Comparison of ENCODE assay signal across 22 mouse cellular contexts in the genomic region with DNA sequence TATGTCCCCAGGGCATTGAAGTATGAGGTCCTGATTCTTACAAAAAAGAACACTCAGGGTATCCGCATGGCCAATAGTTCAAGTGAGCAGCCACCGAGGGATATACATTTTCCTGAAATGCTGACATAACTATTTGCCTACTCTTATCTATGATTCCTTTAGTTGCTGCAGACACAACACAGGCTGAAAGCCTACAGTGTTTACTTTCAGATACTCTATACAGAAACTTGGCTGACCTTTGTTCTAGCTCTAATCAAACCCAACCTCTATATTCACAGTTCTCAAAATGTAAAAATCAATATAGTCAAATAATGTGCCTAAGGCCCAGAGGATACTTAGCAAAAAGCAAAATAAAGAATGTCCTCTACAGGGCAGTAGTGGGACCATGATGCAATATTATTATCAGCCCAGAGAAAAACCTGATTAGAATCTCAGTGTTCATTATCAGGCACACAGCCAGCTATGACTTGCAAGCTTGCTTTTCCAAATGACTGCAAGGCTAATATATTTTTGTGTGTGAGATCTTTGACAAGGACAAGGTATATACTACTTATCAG.
DNase-seq lines count a peak whose midpoint lies in the region; ATAC-seq and TF ChIP-seq lines count a peak whose summit lies in the region.
"Had no signal": no experiment of that assay in that cellular context is flagged by ENCODE, and none has a peak within 500 bp of the region (broad histone marks: within the 10 kb centered on the region; RNA-seq: fewer than 3 reads in every experiment).

No protein-coding gene starts in this region.

- H3K4me2 ChIP-seq in liver, embryonic 14.5 days (ENCODE audit: low read depth): no peak overlapping the region
- H3K4me2 ChIP-seq in liver, embryonic 12.5 days: no peak overlapping the region
- H3K4me2 ChIP-seq in intestine, postnatal 0 days (replicated peaks; ENCODE audit: low read depth): no peak overlapping the region
- H3K4me2 ChIP-seq in liver, postnatal 0 days (ENCODE audit: low read depth, low read length): no peak overlapping the region
- no peak overlapping the region for H3K4me2 ChIP-seq in stomach, postnatal 0 days (replicated peaks; ENCODE audit: low read depth)
- H3K4me2 ChIP-seq in midbrain, embryonic 16.5 days (ENCODE audit: low read length): no peak overlapping the region
- H3K4me2 ChIP-seq: embryonic facial prominence, embryonic 15.5 days; hindbrain, embryonic 12.5 days had no signal

- no peak overlapping the region for H3K27ac ChIP-seq in liver, embryonic 14.5 days
- H3K27ac ChIP-seq in liver, embryonic 12.5 days: no peak overlapping the region
- no peak overlapping the region for H3K27ac ChIP-seq in intestine, postnatal 0 days (ENCODE audit: low read depth, low read length)
- H3K27ac ChIP-seq in liver, postnatal 0 days (ENCODE audit: low read depth): no peak overlapping the region
- H3K27ac ChIP-seq in stomach, postnatal 0 days (replicated peaks): no peak overlapping the region
- H3K27ac ChIP-seq in midbrain, embryonic 16.5 days (ENCODE audit: low read length): no peak overlapping the region
- H3K27ac ChIP-seq: embryonic facial prominence, embryonic 15.5 days; heart, embryonic 10.5 days; hindbrain, embryonic 12.5 days had no signal

- no peaks in the 10 kb centered on the region for H3K36me3 ChIP-seq in liver, embryonic 14.5 days (replicated peaks; ENCODE audit: control insufficient read depth, insufficient read depth, low read depth)
- no peaks in the 10 kb centered on the region for H3K36me3 ChIP-seq in liver, embryonic 12.5 days
- no peaks in the 10 kb centered on the region for H3K36me3 ChIP-seq in intestine, postnatal 0 days (ENCODE audit: control insufficient read depth, insufficient read depth)
- no peaks in the 10 kb centered on the region for H3K36me3 ChIP-seq in liver, postnatal 0 days (replicated peaks; ENCODE audit: insufficient read depth, low read length)
- no peaks in the 10 kb centered on the region for H3K36me3 ChIP-seq in stomach, postnatal 0 days (ENCODE audit: control insufficient read depth, insufficient read depth, low read length)
- H3K36me3 ChIP-seq in midbrain, embryonic 16.5 days (ENCODE audit: control insufficient read depth, insufficient read depth, low read length): no peaks in the 10 kb centered on the region
- H3K36me3 ChIP-seq: embryonic facial prominence, embryonic 15.5 days; G1E; heart, embryonic 10.5 days; hindbrain, embryonic 12.5 days had no signal

- H3K9ac ChIP-seq in liver, embryonic 14.5 days (replicated peaks): no peak overlapping the region
- H3K9ac ChIP-seq in liver, embryonic 12.5 days: no peak overlapping the region
- no peak overlapping the region for H3K9ac ChIP-seq in intestine, postnatal 0 days (ENCODE audit: low read depth, low read length)
- H3K9ac ChIP-seq in liver, postnatal 0 days (replicated peaks): no peak overlapping the region
- no peak overlapping the region for H3K9ac ChIP-seq in stomach, postnatal 0 days (ENCODE audit: low read length)
- no peak overlapping the region for H3K9ac ChIP-seq in midbrain, embryonic 16.5 days (ENCODE audit: low read depth, low read length)
- H3K9ac ChIP-seq: embryonic facial prominence, embryonic 15.5 days; hindbrain, embryonic 12.5 days had no signal

- no peaks in the 10 kb centered on the region for H3K9me3 ChIP-seq in liver, embryonic 14.5 days (ENCODE audit: control insufficient read depth, low read length)
- H3K9me3 ChIP-seq in liver, embryonic 12.5 days (replicated peaks): no peaks in the 10 kb centered on the region
- no peaks in the 10 kb centered on the region for H3K9me3 ChIP-seq in intestine, postnatal 0 days (ENCODE audit: control insufficient read depth)
- H3K9me3 ChIP-seq in liver, postnatal 0 days (ENCODE audit: low read length): no peaks in the 10 kb centered on the region
- no peaks in the 10 kb centered on the region for H3K9me3 ChIP-seq in stomach, postnatal 0 days (ENCODE audit: control insufficient read depth, low read length)
- H3K9me3 ChIP-seq in midbrain, embryonic 16.5 days (replicated peaks; ENCODE audit: control insufficient read depth, low read length, poor library complexity, severe bottlenecking): no peaks in the 10 kb centered on the region
- H3K9me3 ChIP-seq: embryonic facial prominence, embryonic 15.5 days; heart, embryonic 10.5 days; hindbrain, embryonic 12.5 days had no signal

- peak in 1 of 3 experiments; percentile 1 for DNase-seq in liver, embryonic 14.5 days (ENCODE audit: low read depth in 3 of 3, low spot score in 3 of 3)
- no peak for DNase-seq in liver, postnatal 0 days
- no peak for DNase-seq in stomach, postnatal 0 days (ENCODE audit: low spot score)
- DNase-seq: adrenal gland, adult 8-10 months; adrenal gland, postnatal 36 days; cerebellum, adult 2 months; cerebellum, postnatal 10 days; embryo, embryonic 11 days; gastrocnemius, postnatal 10 days; heart, adult 18-20 months; heart, postnatal 10 days; heart, postnatal 4 days had no signal

- no peaks in the 10 kb centered on the region for H3K27me3 ChIP-seq in liver, embryonic 14.5 days (ENCODE audit: control insufficient read depth, insufficient read depth, low read length)
- no peaks in the 10 kb centered on the region for H3K27me3 ChIP-seq in liver, embryonic 12.5 days (replicated peaks)
- no peaks in the 10 kb centered on the region for H3K27me3 ChIP-seq in intestine, postnatal 0 days (replicated peaks; ENCODE audit: control insufficient read depth, insufficient read depth, low read length)
- no peaks in the 10 kb centered on the region for H3K27me3 ChIP-seq in liver, postnatal 0 days (ENCODE audit: insufficient read depth, low read length)
- H3K27me3 ChIP-seq in stomach, postnatal 0 days (ENCODE audit: control insufficient read depth, insufficient read depth, low read length): no peaks in the 10 kb centered on the region
- no peaks in the 10 kb centered on the region for H3K27me3 ChIP-seq in midbrain, embryonic 16.5 days (ENCODE audit: control insufficient read depth, insufficient read depth, low read depth, low read length)
- H3K27me3 ChIP-seq: embryonic facial prominence, embryonic 15.5 days; hindbrain, embryonic 12.5 days had no signal

- H3K4me1 ChIP-seq in liver, embryonic 14.5 days (replicated peaks; ENCODE audit: control insufficient read depth in 2 of 2, insufficient read depth in 2 of 2, low read length in 1 of 2): no peaks in the 10 kb centered on the region
- H3K4me1 ChIP-seq in liver, embryonic 12.5 days: no peaks in the 10 kb centered on the region
- peaks cover 6% of the 10 kb centered on the region; the same call in 1 of the 2 replicates for H3K4me1 ChIP-seq in intestine, postnatal 0 days (replicated peaks; ENCODE audit: control insufficient read depth, insufficient read depth, low read length)
- H3K4me1 ChIP-seq in liver, postnatal 0 days (ENCODE audit: insufficient read depth): no peaks in the 10 kb centered on the region
- no peaks in the 10 kb centered on the region for H3K4me1 ChIP-seq in stomach, postnatal 0 days (replicated peaks; ENCODE audit: control insufficient read depth, insufficient read depth)
- no peaks in the 10 kb centered on the region for H3K4me1 ChIP-seq in midbrain, embryonic 16.5 days (ENCODE audit: control insufficient read depth, insufficient read depth, low read length)
- H3K4me1 ChIP-seq: embryonic facial prominence, embryonic 15.5 days had no signal

- no peak for TF ChIP-seq CTCF in liver, embryonic 14.5 days (IDR thresholded peaks at IDR 0.05; ENCODE audit: low read depth)
- no peak for TF ChIP-seq CTCF in intestine, postnatal 0 days (IDR thresholded peaks at IDR 0.05; ENCODE audit: low read depth)
- no peak for TF ChIP-seq CTCF in liver, postnatal 0 days (IDR thresholded peaks at IDR 0.05; ENCODE audit: low read depth)
- TF ChIP-seq CTCF in stomach, postnatal 0 days (IDR thresholded peaks at IDR 0.05; ENCODE audit: low read depth): no peak

- no peak overlapping the region for H3K4me3 ChIP-seq in liver, embryonic 14.5 days (ENCODE audit: insufficient read depth in 1 of 2, low read depth in 2 of 2, low read length in 2 of 2)
- no peak overlapping the region for H3K4me3 ChIP-seq in liver, embryonic 12.5 days
- H3K4me3 ChIP-seq in intestine, postnatal 0 days (ENCODE audit: low read depth, low read length): no peak overlapping the region
- no peak overlapping the region for H3K4me3 ChIP-seq in liver, postnatal 0 days (ENCODE audit: low read depth, low read length)
- no peak overlapping the region for H3K4me3 ChIP-seq in stomach, postnatal 0 days (ENCODE audit: low read depth, low read length)
- no peak overlapping the region for H3K4me3 ChIP-seq in midbrain, embryonic 16.5 days (ENCODE audit: low read depth, low read length)
- H3K4me3 ChIP-seq: embryonic facial prominence, embryonic 15.5 days; erythroblast, embryonic 14.5 days; heart, embryonic 10.5 days; hindbrain, embryonic 12.5 days had no signal

- TF ChIP-seq EP300 in liver, embryonic 14.5 days (IDR thresholded peaks at IDR 0.05; ENCODE audit: low read depth): no peak
- peak; percentile 25; the same call in 1 of the 2 replicates for TF ChIP-seq EP300 in liver, postnatal 0 days (IDR thresholded peaks at IDR 0.05; ENCODE audit: low read depth)
- no peak for TF ChIP-seq EP300 in stomach, postnatal 0 days (optimal IDR thresholded peaks at IDR 0.05)

- ATAC-seq in liver, embryonic 14.5 days (ENCODE audit: insufficient read depth): peak; percentile 23; the same call in 1 of the 2 replicates
- no peak; the same call in 1 of the 2 replicates for ATAC-seq in liver, embryonic 12.5 days
- ATAC-seq in intestine, postnatal 0 days: peak; percentile 63
- peak; percentile 86 for ATAC-seq in liver, postnatal 0 days
- ATAC-seq in stomach, postnatal 0 days (ENCODE audit: low FRiP score, low TSS enrichment): peak; percentile 89
- no peak for ATAC-seq in midbrain, embryonic 16.5 days
- no peak for ATAC-seq in monocyte, adult 5-6 weeks (replicated peaks; ENCODE audit: insufficient number of reproducible peaks, low FRiP score, low TSS enrichment, poor library complexity, severe bottlenecking)
- ATAC-seq: forebrain, embryonic 16.5 days had no signal

- WGBS in liver, embryonic 14.5 days (ENCODE audit: insufficient replicate concordance): 60% methylated on average over 2 of the region's 2 CpGs
- 67% methylated on average over 2 of the region's 2 CpGs for WGBS in liver, embryonic 12.5 days (ENCODE audit: insufficient replicate concordance)
- WGBS in intestine, postnatal 0 days: 29% methylated on average over 2 of the region's 2 CpGs
- 49% methylated on average over 2 of the region's 2 CpGs for WGBS in liver, postnatal 0 days (ENCODE audit: insufficient replicate concordance)
- 28% methylated on average over 2 of the region's 2 CpGs for WGBS in stomach, postnatal 0 days
- WGBS in midbrain, embryonic 16.5 days: 88% methylated on average over 2 of the region's 2 CpGs

Comparison
In these comparisons a context has a peak if more than half of its experiments do, and no peak if none do; other contexts are left out.
1. ATAC-seq: peak in liver, embryonic 14.5 days (single experiment), intestine, postnatal 0 days (single experiment), liver, postnatal 0 days (single experiment) and stomach, postnatal 0 days (single experiment); none in liver, embryonic 12.5 days (single experiment), midbrain, embryonic 16.5 days (single experiment) and monocyte, adult 5-6 weeks (single experiment).